Mouse (Mus musculus) adrenal gland, postnatal 4 days (tissue): Measurements from ENCODE around the gene Srp68. TPM values are rescaled to one million over a fixed set of nuclear protein-coding genes. Genes with fewer than 3 reads are reported as not detected.

ENCODE experiments used
- DNase-seq, 2 experiments: peaks; one replicate each; pipeline ENCODE4 v3.0.0; 2021 to 2022; ENCODE audit warnings: low spot score in 2 of 2, mixed read lengths in 2 of 2
- long read RNA-seq, 2 experiments: library from polyadenylated mRNA; stranded (forward); transcript quantifications; one replicate each; pipeline ENCODE4 v2.0.0; 2021
- total RNA-seq, 2 experiments: library from RNA; stranded (reverse); gene quantifications; 2 replicates each; pipeline ENCODE4 v1.2.3; 2021

The Srp68 gene
- 10 to 100 TPM; 79.7 to 81.2 TPM for total RNA-seq
- long read RNA-seq, experiment 1, transcript Srp68-201 (16 exons, 2,526 nt): major isoform, 87 of 99 reads
- long read RNA-seq, experiment 1, partial matches to known transcripts: 3 of 99 reads
- long read RNA-seq, experiment 1, other reads (novel, unspliced or antisense): 9 of 99 reads
- long read RNA-seq, experiment 2, transcript Srp68-201 (16 exons, 2,526 nt): major isoform, 133 of 164 reads
- long read RNA-seq, experiment 2, partial matches to known transcripts: 9 of 164 reads
- long read RNA-seq, experiment 2, other reads (novel, unspliced or antisense): 22 of 164 reads

DNA sequence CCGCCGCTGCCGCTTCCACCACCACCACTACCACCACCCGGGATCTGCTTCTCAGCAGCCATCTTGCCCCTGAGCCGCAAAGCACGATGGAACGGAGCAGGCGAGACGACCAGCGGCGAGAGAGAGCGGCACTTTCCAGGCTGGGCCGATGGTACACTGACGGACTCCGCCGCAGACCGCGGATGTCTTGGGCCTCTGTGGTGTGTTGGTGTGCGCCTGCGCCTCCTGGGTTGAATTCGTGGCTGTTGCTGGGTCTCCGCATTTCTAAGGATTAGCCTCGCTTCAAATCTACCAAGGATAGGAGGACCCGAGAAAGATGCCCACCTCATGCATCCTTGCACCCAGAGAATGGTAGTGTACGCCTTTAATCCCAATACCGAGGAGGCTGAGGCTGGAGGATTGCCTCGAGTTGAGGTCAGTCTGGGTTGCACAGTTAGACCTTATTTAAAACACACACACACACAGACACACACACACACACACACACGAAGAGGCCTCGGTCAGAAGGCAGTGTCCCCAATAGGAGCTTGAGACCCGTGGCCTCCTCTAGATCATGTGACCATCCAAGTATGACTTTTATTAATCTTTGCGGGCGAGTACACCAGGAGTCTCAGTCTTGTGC is at the start of gene Srp68:
Gene Srp68, minus strand, starts transcription at position 173 of the 622 bp plus-strand sequence.
- peak; percentile 69 to 91 for DNase-seq

DNA sequence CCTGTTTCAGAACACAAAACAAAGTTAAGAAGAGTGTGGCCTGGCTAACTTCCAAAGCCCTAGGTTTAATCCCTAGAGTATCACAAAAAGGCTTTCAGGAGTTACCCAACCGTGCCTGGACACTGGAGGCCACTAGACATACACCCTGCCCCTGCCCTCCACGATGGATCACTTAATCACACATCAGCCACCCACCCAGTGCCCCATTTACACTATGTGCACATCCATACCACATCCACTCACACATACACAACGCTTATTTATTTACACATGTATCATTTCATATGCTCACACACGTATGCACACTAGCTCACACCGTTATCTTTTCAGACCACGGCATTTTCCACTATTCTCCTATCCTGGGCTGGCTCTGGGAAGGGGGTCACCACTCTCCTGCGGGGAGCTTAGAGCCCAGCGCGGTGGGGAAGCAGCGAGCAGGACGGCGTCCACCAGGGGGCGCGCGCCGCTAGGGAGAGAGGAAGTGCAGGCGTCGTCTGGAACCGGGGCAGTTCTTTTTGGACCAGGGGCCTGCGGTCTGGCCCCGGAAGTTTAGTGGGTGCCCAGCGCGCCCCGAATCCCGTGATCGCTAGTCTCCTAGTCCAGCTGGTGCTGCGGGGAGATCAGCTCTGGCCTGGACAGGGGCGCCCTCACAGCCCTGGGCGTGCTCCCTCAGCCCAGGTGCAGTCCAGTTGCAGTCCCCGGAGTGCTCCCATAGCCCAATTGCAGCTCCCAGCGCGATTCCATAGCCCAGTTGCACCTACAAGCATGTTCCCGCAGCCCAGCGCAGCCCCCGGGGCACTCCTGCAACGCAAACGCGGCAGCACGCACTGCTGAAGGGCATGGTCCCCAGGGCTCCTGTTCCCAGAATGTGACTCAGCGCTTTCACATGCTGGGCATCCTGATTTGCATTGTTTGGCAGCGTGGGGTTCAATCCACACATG is 45.0 kb upstream of the Srp68 start:
- DNase-seq: peak; percentile 80 to 90

DNA sequence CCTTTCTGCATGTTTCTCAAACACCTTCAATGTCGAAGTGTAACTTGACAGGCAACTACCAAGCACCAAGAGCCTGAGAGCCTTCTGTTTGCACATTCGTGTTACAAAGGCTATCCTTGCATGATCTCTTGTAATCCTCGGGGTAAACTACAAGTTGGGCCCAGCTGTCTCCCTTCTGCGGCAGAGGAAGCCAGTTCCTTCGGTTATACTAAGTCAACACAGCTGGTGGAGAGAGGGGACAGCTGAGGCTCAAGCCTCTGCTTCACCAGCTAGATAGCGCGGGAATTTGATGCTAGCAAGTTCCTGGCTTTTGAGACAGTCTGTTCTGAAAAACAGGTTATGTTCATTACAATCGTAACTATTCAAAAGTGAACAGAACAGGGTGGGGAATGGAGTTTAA is 38.3 kb upstream of the Srp68 start:
- no peak for DNase-seq

DNA sequence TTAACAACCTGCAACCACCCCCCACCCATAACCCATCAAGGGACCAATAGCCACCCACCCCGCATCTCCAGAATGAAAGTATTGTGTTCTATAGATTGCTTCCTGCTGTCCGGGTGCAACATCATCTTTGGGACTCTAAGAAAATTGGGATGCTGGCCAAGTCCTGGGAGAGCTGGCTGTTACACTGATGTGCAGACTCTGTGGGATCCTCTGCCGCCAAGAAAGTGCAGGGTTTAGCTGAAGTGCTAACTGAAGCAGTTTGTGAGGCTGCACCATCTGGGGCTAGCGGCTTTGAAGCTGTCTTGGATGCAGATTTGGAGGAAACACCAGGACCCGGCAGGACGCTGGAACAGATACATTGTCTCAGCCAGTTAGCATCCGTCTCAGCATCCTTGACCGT is 37.2 kb upstream of the Srp68 start:
- DNase-seq: no peak

DNA sequence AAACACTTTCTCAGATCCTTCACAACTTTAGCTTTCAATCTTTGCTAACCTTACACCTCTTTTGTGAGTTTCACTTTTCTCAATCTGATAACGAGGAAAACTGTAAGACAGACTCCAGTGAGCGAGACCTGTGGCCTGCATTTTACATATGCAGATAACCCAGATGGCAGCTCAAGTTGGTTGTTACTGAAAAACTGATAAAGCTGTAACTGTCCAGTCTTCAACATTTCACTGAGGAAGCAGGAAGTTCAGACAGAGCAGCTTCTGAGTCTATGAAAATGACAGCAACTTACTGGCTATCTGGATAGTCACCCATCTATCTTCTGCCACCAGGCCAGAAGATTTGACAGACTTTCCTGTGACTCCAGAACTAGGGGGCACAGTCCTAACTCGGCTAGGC is 35.6 kb upstream of the Srp68 start:
- DNase-seq: no peak

DNA sequence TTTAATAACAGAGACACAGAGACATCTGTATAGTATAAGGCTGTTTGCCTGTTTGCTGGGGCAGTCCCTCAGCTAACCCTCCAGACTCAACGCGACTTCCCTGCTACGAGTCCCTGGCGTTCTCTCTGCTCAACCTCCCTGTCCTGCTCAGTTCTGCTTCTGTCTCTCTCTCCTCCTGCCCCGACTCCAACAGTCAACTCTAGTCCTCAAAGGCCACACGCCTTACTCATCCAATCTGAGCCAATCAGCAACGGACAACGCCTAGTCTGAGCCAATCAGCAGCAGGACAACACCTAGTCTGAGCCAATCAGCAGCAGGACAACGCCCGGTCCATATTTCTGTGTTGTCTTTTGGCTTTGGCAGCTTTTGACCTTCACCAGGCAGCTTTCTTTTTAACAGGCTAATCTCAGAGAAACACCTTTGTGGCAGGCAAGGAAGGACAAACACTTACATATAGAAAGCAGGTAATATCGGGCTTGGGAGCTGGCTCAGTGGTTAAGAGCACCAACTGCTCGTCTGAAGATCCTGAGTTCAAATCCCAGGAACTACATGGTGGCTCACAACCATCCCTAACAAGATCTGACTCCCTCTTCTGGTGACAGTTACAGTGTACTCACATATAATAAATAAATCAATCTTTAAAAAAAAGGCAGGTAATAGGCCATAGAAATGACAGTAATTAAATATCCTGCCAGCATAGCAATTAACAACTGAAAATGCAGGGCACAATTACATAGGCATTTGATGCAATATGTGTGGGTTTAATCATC is 33.9 kb upstream of the Srp68 start:
- DNase-seq: no peak

DNA sequence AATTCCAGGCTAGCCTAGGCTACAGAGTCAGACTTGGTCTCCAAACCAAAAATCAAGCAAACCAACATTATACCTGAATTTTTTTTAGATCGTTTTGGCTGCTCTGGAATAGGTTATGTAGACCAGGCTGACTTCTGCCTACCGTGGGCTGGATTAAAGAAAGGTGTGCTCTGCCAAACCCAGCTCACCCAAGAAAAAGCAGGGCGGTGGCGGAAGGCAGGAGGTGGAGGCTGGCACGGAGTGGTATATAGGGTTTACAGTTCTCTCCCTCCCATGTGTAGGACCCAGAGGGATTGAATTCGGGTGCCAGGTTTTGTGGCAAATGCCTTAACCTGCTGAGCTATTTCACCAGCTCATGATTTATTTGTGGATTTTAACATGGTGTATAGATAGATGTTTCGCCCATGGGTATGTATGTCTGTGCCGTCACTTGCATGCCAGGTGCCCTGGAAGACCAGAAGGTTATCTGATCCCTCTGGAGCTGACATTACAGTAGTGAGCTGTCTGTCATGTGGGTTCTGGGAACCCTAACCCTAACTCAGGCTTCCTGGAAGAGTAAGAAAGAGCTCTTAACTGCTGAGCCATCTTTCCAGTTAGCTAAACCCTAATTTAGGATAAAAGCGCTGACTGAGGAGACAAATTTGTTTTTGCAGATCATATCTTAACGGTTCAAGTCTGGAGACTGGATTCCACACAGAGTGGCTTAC is 33.2 kb upstream of the Srp68 start, which contains the start of gene Exoc7:
Gene Exoc7, minus strand, starts transcription at position 215 of the 707 bp plus-strand sequence.
- DNase-seq: no peak

DNA sequence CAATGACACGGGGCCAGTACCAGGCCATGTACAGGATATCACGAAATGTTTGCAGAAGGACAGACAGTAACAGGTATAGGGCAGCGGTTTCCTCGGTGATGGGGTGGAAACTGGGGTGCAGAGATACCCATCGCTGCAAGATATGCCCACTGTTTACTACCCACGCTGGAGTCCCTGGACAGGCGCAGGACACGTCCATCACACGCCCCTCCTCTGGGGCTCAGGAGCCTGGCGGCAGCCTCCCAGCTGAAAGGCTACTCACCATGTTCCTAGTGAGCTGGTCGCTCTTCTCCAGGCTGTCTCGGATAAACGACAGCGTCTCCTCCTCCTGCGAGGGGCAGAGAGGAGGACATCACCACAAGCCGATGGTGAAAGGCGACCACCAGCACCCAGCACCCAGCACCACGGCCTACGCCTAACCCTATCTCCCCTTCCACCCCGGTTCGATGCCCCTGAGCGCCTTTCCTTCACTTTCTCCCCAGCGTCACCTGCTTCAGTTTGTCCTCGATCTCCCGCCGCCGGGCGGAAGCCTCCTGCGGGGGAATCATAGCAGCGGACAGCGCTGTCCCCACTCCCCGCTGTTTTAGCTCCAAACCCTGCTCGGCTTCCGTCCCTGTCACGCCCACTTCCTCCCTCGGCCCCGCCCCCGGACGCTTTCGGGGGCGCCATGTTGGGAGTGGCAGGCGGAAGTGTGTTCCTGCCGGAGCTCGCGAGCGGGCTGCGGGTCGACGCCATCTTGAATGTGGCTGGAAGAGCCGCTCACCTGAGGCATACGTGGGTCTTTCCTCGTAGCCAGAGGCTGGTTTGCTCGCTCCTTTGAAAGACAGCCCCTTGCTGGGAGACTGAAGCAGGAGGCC is 32.3 kb upstream of the Srp68 start:
- DNase-seq: peak; percentile 86 to 90

DNA sequence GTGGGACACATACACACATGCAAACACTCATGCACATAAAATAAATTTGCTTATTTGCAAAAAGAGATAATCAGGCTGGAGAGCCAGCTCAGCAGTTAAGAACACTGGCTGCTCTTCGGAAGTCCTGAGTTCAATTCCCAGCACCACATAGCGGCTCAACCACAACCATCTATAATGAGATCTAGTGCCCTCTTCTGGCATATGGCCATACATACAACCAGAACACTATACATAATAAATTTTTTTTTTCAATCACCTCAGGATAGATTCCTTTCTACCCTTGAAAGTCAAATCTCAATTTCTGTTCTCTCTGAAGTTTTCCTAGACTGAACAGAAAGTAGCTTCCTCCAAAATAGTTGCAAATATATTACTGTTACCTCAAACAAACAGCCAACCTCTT is 31.4 kb upstream of the Srp68 start:
- DNase-seq: no peak

DNA sequence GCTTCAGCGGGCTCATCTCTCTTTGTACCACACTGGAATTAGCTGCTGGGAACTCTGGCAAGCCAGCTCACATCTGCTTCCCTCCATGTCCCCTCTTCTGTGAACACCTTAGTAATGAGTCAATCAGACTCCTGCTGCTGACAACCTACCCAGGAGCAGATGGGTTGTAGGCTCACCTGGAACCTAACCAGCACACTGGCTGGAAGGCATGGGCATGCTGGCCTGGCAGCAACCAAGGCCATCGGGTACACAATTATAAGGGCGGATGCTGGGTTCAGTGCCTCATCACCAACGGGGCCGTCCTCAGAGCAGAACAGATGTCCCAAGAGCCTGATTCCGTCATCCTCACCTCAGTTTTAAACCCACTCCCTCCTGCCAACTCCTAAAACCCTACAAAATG is 24.6 kb upstream of the Srp68 start:
- DNase-seq: no peak

DNA sequence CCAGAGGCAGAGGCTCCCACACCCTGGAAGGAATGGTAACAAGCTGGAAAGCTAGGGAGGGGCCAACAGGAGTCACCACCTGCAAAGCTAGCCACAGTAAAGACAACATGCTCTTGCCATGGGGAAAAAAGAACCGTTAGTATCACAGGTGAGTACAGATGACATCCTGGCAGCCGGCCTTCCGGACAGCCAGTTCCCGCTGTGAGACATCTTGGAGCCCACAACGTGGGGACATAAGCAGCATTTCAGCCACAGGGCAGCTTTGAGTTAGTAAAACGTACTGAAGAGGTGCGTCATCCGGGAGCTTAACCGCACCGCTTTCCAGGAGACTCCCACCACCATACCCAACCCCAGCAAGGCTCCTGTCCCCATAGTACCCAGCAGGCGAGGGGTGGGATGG is 24.2 kb upstream of the Srp68 start:
- DNase-seq: no peak

DNA sequence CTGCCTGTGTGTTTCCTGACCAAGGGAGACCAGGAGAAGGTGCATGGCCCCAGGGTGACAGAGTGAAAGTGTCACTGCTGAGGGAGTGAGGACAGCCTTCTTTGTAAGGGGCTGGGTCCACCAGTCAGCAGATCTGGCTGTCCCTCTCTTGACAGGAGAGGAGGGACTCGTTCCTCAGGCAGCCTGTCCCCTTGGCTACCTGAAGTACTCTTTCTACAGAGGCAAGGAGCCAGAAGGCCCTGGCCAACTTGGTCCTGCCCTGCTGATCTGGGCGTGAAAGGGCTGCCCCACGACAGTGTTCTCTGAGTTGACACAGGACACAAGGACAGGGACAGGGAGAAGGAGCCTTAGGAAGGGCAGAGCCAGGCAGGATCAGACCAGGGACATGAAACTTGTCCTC is 23.0 kb upstream of the Srp68 start:
- no peak for DNase-seq

DNA sequence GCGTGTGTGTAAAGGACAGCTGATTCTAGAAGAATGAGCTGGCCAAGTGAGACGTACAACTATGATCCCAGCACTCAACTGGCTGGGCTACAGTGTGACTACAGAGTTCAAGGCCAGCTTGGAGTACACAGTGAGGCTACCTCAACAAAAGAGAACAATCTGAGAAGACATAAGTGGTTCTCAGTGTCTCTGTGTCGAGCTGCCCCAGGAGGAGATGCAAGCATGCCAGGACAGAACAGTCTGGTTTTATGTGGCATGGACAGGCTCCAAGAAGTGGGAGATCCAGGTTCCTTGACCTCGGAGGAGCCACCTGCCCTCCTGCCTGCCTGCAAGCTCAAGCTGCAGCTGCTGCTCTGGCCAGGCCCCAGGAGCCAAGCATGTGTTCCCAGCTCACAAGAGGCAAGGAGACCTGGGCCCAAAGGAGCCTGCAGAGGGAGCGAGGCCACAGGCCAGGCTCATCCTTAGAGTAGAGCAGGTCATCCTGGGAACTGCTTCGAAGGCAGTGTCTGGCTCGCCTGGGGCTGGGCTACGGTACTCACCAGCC is 22.2 kb upstream of the Srp68 start:
- DNase-seq: no peak

DNA sequence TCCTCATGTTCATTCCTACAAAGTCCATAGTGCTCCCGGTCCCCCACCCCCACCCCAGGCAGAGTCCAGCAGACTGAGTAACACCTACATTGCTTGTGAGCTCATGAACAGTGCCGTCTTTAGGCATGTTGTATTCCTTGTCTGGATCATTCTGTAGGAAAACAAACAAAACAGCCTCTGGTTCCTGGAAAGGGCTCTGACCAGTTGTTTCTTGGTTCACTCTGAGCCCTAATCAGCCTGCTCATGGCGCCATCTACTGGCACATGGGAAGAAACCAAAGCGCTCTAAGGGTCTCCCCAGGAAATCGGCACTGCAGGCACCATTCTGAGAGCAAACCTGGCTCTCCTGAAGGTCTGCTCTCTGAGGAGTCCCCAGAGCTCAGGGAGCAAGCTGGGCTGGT is 20.3 kb upstream of the Srp68 start:
- peak in 1 of 2 experiments; percentile 35 for DNase-seq

DNA sequence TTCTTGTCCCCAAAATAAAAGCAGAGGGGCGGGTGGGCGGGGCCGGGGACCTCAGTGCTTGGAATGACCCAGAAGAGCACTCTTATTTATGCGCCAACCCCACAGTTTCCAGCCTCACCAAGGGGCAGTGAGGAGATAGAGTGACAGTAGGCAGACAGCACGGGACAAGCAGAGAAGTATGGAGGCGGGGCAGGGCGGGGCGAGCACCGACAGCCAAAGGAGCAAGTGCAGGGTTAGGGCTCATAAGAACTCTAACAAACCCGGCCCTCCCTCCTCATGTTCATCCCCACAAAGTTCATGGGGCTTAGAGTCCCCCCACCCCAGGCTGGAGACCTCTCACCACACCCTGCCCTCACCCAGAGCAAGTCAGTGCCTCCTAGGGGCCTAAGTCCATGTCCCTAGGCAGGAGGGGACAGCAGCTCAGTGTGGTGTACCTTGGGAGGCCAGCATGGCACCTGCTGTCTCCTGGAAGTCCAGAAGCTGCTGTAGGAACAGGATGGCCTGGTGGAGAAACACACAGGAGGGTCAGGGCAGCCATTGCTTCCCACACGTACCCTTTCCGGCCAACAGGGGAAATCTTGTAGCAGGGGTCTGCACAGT is 19.6 kb upstream of the Srp68 start:
- no peak for DNase-seq

DNA sequence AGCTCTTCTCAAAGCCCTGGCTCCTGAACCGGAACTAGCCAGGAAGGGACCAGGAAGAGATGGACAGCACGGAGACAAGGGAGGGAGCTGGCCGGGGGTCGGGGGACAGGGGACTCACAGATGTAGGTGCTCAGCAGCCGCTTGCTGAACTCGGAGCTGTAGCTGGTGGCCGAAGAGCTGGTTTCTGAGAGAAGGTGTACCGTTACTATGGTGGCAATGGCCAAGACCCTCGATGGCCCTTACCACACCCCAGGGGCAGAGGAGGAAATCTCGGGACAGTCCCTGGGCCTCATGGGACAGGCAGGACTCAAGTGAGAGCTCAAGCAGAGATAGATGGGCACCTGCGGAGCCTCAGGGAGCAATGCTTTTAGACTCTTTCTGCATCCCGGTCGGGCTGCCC is 18.4 kb upstream of the Srp68 start:
- no peak for DNase-seq

DNA sequence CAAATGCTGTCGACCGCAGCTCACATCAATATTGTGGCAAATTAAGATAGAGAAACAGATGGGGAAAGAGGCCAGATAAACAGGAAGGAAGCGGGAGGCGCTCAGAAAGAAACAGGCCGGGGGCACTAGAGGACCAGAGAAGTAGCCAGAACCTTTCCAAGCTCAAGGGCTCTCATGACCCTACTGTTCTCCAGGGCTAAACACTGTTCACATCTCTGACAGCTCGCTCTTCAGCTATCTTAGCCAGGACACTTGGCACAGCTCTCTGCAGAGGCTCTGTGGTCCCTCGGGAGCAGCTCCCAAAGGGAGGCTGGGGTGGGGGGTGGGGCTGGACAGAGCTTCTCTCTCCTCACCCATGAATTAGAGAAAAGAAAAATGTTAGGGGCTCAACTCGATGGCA is 16.5 kb upstream of the Srp68 start:
- no peak for DNase-seq

DNA sequence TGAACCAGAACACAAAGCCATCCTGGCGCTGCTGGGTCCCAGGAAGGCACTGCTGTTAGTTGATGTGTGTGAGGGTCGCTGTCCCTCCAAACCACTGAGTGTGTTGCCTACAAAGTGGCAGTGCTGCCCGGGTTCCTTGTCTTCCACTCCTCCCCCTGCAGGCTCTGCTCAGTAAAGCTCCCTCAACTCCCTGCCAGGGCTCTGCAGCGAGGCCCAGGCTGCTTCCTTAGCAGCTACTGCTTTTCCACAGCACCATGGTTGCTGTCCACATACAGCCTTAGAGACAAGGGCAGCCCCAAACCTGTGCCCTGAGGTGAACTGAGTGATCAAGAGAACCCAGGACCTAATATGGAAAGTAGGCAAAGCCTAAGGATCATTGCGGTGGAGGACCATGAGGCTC is 13.3 kb upstream of the Srp68 start:
- no peak for DNase-seq

DNA sequence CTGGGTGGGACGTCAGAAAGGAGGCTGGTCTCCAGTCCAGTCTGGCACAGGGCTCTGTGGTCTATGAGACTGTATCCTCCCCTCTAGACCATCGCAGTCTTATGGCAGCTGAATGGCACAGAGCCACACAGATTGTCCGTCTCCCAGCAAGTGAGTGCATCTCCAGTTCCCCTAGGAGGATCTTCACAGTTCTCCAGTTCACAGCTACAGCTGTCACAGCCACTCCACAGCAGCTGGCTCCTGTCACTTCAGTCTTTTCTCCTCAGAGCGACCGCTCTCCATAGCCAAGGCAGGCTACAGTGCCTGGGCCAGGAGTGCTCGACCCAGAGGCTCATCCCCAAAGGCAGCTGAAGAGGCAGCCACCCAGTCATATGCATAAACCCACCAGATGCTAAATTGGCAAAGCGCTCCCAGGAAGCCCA is 11.8 kb upstream of the Srp68 start:
- DNase-seq: no peak
